Mouse (Mus musculus): ENCODE measurements around the gene Ttll13. TPM values are rescaled to one million over a fixed set of nuclear protein-coding genes. Genes with fewer than 3 reads are reported as not detected.

Gene Ttll13
- polyA plus RNA-seq, 1 experiment from 2014 or later, result 2.9 TPM

DNA sequence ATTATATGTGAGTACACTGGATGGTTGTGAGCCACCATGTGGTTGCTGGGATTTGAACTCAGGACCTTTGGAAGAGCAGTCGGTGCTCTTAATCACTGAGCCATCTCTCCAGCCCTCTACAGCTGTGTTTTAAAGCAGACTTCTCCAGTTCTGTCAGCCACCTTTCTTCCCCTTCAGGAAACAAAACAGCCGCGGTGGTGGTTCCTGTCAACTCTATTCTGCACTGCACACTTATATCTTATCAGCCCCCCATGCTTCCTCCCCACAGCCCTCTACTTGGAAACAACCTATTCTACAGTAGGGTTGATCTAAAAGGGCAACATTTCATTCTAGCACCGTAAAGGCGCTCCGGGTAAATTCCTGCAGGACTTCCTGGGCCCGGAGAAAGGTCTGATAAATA is 683 bp downstream of the Ttll13 start:
- H3K27ac ChIP-seq (ENCODE audit: low read length), result no peak overlapping the region
- no peak for ATAC-seq

DNA sequence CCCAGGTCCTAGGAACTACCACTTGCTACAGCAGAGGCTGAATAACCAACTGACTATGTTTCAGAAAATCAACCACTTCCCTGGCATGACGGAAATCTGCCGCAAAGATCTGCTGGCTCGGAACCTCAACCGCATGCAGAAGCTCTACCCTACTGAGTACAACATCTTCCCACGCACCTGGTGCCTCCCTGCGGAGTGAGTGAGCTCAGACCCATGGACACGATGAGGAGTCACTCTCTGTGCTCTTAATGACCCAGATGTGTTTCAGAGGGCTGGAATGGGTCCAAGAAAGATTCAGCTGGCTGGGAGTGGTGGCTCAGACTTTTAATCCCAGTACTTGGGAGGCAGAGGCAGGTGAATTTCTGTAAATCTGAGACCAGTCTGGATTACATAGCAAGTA is 6.3 kb downstream of the Ttll13 start:
- 82% methylated on average over 7 of the region's 7 CpGs for WGBS
- Histone ChIP-seq H3K27ac (ENCODE audit: low read length) (no peak overlapping the region), H3K4me1 (ENCODE audit: control insufficient read depth, insufficient read depth, low read length) (no peaks in the 10 kb centered on the region), H3K4me3 (ENCODE audit: low read depth, low read length) (no peak overlapping the region), H3K36me3 (ENCODE audit: control insufficient read depth, insufficient read depth, low read length) (no peaks in the 10 kb centered on the region), H3K27me3 (ENCODE audit: control insufficient read depth, insufficient read depth, low read depth, low read length) (peaks cover 11% of the 10 kb centered on the region), H3K9me3 (replicated peaks; ENCODE audit: control insufficient read depth, low read length, poor library complexity, severe bottlenecking) (no peaks in the 10 kb centered on the region), H3K4me2 (ENCODE audit: low read length) (no peak overlapping the region), H3K9ac (ENCODE audit: low read depth, low read length) (no peak overlapping the region)
- ATAC-seq, result no peak

More for the DNA sequence above, 683 bp downstream of the Ttll13 start:
- Histone ChIP-seq H3K4me2 (ENCODE audit: low read length) (peak overlapping the region; percentile 63), H3K4me3 (ENCODE audit: low read depth, low read length) (peak overlapping the region; percentile 54), H3K27me3 (ENCODE audit: control insufficient read depth, insufficient read depth, low read depth, low read length) (no peaks in the 10 kb centered on the region), H3K36me3 (ENCODE audit: control insufficient read depth, insufficient read depth, low read length) (no peaks in the 10 kb centered on the region), H3K9me3 (replicated peaks; ENCODE audit: control insufficient read depth, low read length, poor library complexity, severe bottlenecking) (no peaks in the 10 kb centered on the region), H3K9ac (ENCODE audit: low read depth, low read length) (no peak overlapping the region), H3K4me1 (ENCODE audit: control insufficient read depth, insufficient read depth, low read length) (no peaks in the 10 kb centered on the region)
- 67% methylated on average over 7 of the region's 7 CpGs for WGBS

DNA sequence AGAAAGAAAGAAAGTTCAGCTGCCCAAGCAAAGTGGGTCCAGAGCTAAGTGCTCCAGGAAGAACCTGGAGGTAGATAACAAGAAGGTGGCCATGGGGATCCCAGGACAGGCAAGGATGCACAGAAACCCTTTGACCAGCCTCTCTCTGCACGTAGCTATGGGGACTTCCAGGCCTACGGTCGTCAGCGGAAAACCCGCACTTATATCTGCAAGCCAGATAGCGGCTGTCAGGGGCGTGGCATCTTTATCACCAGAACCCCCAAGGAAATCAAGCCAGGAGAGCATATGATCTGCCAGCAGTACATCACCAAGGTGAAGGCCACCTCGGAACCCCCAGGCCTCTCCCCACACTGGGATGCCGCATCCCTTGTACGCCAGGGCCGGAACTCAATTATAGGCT is 6.7 kb downstream of the Ttll13 start:
- ATAC-seq, result no peak
- Histone ChIP-seq H3K4me1 (ENCODE audit: control insufficient read depth, insufficient read depth, low read length) (no peaks in the 10 kb centered on the region), H3K9me3 (replicated peaks; ENCODE audit: control insufficient read depth, low read length, poor library complexity, severe bottlenecking) (no peaks in the 10 kb centered on the region), H3K9ac (ENCODE audit: low read depth, low read length) (no peak overlapping the region), H3K4me2 (ENCODE audit: low read length) (no peak overlapping the region), H3K27ac (ENCODE audit: low read length) (no peak overlapping the region), H3K4me3 (ENCODE audit: low read depth, low read length) (no peak overlapping the region), H3K36me3 (ENCODE audit: control insufficient read depth, insufficient read depth, low read length) (no peaks in the 10 kb centered on the region), H3K27me3 (ENCODE audit: control insufficient read depth, insufficient read depth, low read depth, low read length) (peaks cover 11% of the 10 kb centered on the region)
- 88% methylated on average over 11 of the region's 11 CpGs for WGBS

DNA sequence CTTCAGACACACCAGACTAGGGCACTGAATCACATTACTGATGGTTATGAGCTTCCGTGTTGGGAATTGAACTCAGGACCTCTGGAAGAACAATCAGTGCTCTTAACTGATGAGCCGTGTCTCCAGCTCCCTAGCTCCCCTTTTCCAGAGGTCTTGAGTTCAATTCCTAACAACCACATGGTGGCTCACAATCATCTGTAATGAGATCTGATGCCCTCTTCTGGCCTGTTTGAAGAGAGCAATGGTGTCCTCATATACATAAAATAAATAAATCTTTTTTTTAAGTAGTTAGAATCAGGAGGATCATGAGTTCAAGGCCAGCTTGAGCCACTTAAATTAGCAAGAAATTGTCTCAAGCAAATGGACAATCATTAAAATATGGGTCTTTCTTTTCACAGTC is 9.8 kb downstream of the Ttll13 start:
- Histone ChIP-seq H3K9ac (ENCODE audit: low read depth, low read length) (no peak overlapping the region), H3K36me3 (ENCODE audit: control insufficient read depth, insufficient read depth, low read length) (no peaks in the 10 kb centered on the region), H3K4me1 (ENCODE audit: control insufficient read depth, insufficient read depth, low read length) (peaks cover 2% of the 10 kb centered on the region; the same call in 1 of the 2 replicates), H3K4me2 (ENCODE audit: low read length) (no peak overlapping the region), H3K4me3 (ENCODE audit: low read depth, low read length) (no peak overlapping the region), H3K9me3 (replicated peaks; ENCODE audit: control insufficient read depth, low read length, poor library complexity, severe bottlenecking) (no peaks in the 10 kb centered on the region), H3K27me3 (ENCODE audit: control insufficient read depth, insufficient read depth, low read depth, low read length) (peaks cover 32% of the 10 kb centered on the region), H3K27ac (ENCODE audit: low read length) (no peak overlapping the region)
- 70% methylated on average over 2 of the region's 2 CpGs for WGBS
- ATAC-seq, result no peak

DNA sequence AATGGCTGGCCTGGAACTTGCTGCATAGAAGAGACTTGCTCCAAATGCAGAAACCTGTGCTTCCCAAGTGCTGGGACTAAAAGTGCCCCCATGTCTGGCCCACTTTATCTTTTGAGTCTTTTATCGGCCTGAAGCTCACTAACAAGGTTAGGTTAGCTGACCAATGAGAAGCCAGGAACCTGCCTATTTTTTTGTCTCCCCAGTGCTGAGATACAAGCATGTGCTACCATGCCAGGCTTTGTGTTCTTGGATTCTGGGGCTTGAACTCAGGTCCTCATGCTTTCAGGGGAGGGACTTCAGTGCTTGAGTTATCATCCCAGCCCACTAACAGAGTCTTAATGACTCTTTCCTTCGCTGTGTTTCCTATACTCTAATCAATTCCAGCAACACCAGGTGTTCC is 11.5 kb downstream of the Ttll13 start:
- no peaks in the 10 kb centered on the region for H3K9me3 ChIP-seq (replicated peaks; ENCODE audit: control insufficient read depth, low read length, poor library complexity, severe bottlenecking)
- no peak overlapping the region for H3K4me3 ChIP-seq (ENCODE audit: low read depth, low read length)
- H3K4me2 ChIP-seq (ENCODE audit: low read length), result no peak overlapping the region
- 66% methylated on average over 2 of the region's 2 CpGs for WGBS
- H3K27ac ChIP-seq (ENCODE audit: low read length), result no peak overlapping the region
- H3K4me1 ChIP-seq (ENCODE audit: control insufficient read depth, insufficient read depth, low read length), result peaks cover 9% of the 10 kb centered on the region
- H3K9ac ChIP-seq (ENCODE audit: low read depth, low read length), result no peak overlapping the region
- peaks cover 32% of the 10 kb centered on the region for H3K27me3 ChIP-seq (ENCODE audit: control insufficient read depth, insufficient read depth, low read depth, low read length)
- no peaks in the 10 kb centered on the region for H3K36me3 ChIP-seq (ENCODE audit: control insufficient read depth, insufficient read depth, low read length)
- ATAC-seq, result no peak

DNA sequence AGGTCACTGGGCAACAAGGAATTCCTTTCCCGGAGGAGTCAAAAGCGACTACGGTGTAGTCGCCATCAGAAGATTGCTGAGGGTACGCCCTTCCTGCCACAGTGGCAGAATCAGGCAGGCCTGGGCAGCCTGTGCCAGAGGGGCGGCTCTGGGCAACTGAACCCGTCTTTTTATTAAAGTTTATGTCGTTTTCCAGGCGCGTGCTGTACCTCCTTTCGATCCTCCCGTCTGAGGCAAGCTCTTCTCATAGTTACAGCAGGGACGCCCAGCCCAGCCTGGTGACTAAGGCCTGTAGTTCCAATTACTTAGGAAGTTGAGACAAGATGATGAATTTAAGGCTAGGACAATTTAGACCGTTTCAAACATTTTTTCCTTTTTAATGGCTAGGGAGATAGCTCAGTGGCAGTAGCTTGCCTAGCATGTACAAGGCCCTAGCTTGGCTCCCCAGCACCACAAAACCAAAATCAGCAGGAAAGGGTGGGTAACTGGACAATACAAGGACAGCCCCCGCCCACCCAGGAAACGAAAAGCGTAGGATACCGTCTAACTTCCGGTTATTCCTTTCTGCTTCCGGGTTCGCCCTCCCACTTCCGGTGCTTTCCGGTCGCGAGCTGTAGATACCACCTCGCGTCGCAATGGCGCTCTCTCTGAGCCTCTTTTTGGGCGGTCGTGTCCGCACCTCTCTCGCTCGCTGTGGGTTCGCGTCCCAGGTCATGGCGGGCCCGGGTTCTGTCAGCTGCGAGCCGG is 14.6 kb downstream of the Ttll13 start, which contains the start of gene Ngrn:
TSS of gene Ngrn (plus strand) at position 591 of the 747 bp plus-strand sequence.
- H3K36me3 ChIP-seq (ENCODE audit: control insufficient read depth, insufficient read depth, low read length), result peaks cover 15% of the 10 kb centered on the region
- ATAC-seq, result peak; percentile 94
- H3K27ac ChIP-seq (ENCODE audit: low read length), result peak within 1 kb of the TSS; percentile 77
- H3K4me2 ChIP-seq (ENCODE audit: low read length), result peak within 1 kb of the TSS; percentile 72
- no peaks in the 10 kb centered on the region for H3K9me3 ChIP-seq (replicated peaks; ENCODE audit: control insufficient read depth, low read length, poor library complexity, severe bottlenecking)
- peak within 1 kb of the TSS; percentile 85 for H3K9ac ChIP-seq (ENCODE audit: low read depth, low read length)
- H3K27me3 ChIP-seq (ENCODE audit: control insufficient read depth, insufficient read depth, low read depth, low read length), result peaks cover 27% of the 10 kb centered on the region
- peak within 1 kb of the TSS; percentile 71 for H3K4me3 ChIP-seq (ENCODE audit: low read depth, low read length)
- 26% methylated on average over 40 of the region's 40 CpGs for WGBS
- H3K4me1 ChIP-seq (ENCODE audit: control insufficient read depth, insufficient read depth, low read length), result peaks cover 9% of the 10 kb centered on the region

DNA sequence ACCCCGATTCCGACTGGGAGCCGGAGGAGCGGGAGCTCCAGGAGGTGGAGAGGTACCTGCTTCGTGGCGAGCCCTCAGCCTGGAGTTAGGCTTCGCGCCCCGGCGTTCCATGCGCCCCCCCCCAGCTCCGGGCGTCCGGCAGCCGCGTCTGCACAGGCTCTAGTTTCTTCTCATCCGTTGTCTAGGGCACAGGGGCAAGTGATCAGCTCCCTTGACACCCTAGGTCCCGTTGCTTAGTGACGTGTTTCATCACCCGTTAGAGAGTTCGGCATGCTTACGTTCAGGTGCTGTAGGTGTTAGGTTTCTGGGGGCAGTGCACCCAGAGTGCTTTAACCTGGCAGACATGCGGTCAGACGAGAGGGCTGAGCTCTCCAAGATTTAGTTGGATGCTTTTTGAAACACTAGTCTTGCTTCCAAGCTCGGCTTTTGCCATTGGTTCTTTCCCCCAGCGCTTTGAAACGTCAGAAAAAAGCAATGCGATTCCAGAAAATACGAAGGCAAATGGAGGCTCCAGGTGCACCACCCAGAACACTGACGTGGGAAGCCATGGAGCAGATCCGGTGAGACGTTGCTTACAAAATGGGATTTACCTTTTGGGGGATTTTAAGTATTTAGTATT is 15.3 kb downstream of the Ttll13 start:
- no peaks in the 10 kb centered on the region for H3K9me3 ChIP-seq (replicated peaks; ENCODE audit: control insufficient read depth, low read length, poor library complexity, severe bottlenecking)
- WGBS, result under 1% methylated on average over 31 of the region's 32 CpGs
- H3K4me3 ChIP-seq (ENCODE audit: low read depth, low read length), result peak overlapping the region; percentile 71
- peaks cover 9% of the 10 kb centered on the region for H3K4me1 ChIP-seq (ENCODE audit: control insufficient read depth, insufficient read depth, low read length)
- H3K9ac ChIP-seq (ENCODE audit: low read depth, low read length), result peak overlapping the region; percentile 85
- H3K27me3 ChIP-seq (ENCODE audit: control insufficient read depth, insufficient read depth, low read depth, low read length), result peaks cover 27% of the 10 kb centered on the region
- H3K4me2 ChIP-seq (ENCODE audit: low read length), result peak overlapping the region; percentile 72
- peak overlapping the region; percentile 77 for H3K27ac ChIP-seq (ENCODE audit: low read length)
- peaks cover 22% of the 10 kb centered on the region for H3K36me3 ChIP-seq (ENCODE audit: control insufficient read depth, insufficient read depth, low read length)
- ATAC-seq, result peak; percentile 73

DNA sequence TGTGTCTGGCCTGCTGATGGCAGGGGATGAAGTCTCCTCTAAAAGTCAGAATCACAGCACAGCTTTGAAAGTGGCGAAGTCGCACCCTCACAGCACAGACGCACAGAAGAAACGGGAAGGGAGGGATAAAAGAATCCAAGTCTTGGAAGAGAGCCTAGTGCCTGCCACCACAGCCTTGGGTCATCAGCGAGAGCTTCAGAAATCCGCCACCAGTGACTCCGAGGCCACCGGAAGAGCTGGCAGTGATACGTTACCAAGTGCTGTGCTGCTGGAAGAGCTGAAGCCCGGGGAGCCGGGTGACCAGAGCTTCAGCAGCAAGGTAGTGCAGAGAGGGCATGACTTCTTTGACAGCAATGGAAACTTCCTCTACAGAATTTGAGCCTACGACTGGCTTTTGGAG is 18.4 kb downstream of the Ttll13 start:
- peaks cover 16% of the 10 kb centered on the region for H3K4me1 ChIP-seq (ENCODE audit: control insufficient read depth, insufficient read depth, low read length)
- H3K9me3 ChIP-seq (replicated peaks; ENCODE audit: control insufficient read depth, low read length, poor library complexity, severe bottlenecking), result no peaks in the 10 kb centered on the region
- no peak overlapping the region for H3K4me2 ChIP-seq (ENCODE audit: low read length)
- no peak overlapping the region for H3K9ac ChIP-seq (ENCODE audit: low read depth, low read length)
- WGBS, result 95% methylated on average over 12 of the region's 12 CpGs
- H3K27ac ChIP-seq (ENCODE audit: low read length), result no peak overlapping the region
- no peak overlapping the region for H3K4me3 ChIP-seq (ENCODE audit: low read depth, low read length)
- peaks cover 29% of the 10 kb centered on the region for H3K36me3 ChIP-seq (ENCODE audit: control insufficient read depth, insufficient read depth, low read length)
- H3K27me3 ChIP-seq (ENCODE audit: control insufficient read depth, insufficient read depth, low read depth, low read length), result peaks cover 3% of the 10 kb centered on the region; the same call in 1 of the 2 replicates
- ATAC-seq, result no peak

DNA sequence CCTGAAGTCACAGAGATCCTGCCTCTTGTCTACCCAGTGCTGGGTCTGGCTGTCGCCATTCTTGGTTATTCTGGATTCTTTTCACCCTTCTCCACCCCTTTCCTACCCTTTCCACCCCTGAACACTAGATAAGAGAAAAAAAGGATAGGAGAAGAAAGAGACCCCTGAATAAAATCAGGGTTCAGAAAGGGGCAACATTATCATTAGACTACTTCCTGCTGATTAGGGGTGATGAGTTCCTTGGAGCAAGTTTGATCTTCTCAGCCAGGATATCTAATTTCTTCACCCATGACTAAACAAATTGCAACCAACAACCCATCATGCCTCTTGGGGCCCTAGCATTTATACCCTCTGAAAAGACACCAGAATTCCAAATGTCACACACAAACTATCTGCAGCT is 21.6 kb downstream of the Ttll13 start:
- no peak for ATAC-seq
- no peaks in the 10 kb centered on the region for H3K27me3 ChIP-seq (ENCODE audit: control insufficient read depth, insufficient read depth, low read depth, low read length)
- no peak overlapping the region for H3K4me3 ChIP-seq (ENCODE audit: low read depth, low read length)
- H3K9me3 ChIP-seq (replicated peaks; ENCODE audit: control insufficient read depth, low read length, poor library complexity, severe bottlenecking), result no peaks in the 10 kb centered on the region
- no peak overlapping the region for H3K9ac ChIP-seq (ENCODE audit: low read depth, low read length)
- 75% methylated on average over 1 of the region's 1 CpGs for WGBS
- peaks cover 21% of the 10 kb centered on the region for H3K4me1 ChIP-seq (ENCODE audit: control insufficient read depth, insufficient read depth, low read length)
- H3K27ac ChIP-seq (ENCODE audit: low read length), result no peak overlapping the region
- H3K36me3 ChIP-seq (ENCODE audit: control insufficient read depth, insufficient read depth, low read length), result peaks cover 32% of the 10 kb centered on the region
- H3K4me2 ChIP-seq (ENCODE audit: low read length), result no peak overlapping the region

All from midbrain, embryonic 16.5 days (tissue).